Mouse (Mus musculus): ENCODE data around the gene Nutf2. TPM values are rescaled to one million over a fixed set of nuclear protein-coding genes. Genes with fewer than 3 reads are reported as not detected.

Gene Nutf2
- polyA plus RNA-seq, 1 experiment from 2014 or later: 223 TPM

Other genes starting within 250 kb of the Nutf2 start
- gene Ctcf, start 224.0 kb upstream of the Nutf2 start, polyA plus RNA-seq (2014; fragmentation: Nextera tagmentation; extraction: Ambion mirVana): 80.9 and 82.5 TPM in 2 replicates
- 1.7 and 1.9 TPM in 2 replicates for gene Agrp, start 223.2 kb upstream of the Nutf2 start, polyA plus RNA-seq (2014; fragmentation: Nextera tagmentation; extraction: Ambion mirVana)
- gene Carmil2, start 174.3 kb upstream of the Nutf2 start, polyA plus RNA-seq (2014; fragmentation: Nextera tagmentation; extraction: Ambion mirVana): 1.1 and 1.4 TPM in 2 replicates
- 56.4 and 58.7 TPM in 2 replicates for gene Acd, start 159.5 kb upstream of the Nutf2 start, polyA plus RNA-seq (2014; fragmentation: Nextera tagmentation; extraction: Ambion mirVana)
- gene Pard6a, start 159.4 kb upstream of the Nutf2 start, polyA plus RNA-seq (2014; fragmentation: Nextera tagmentation; extraction: Ambion mirVana): 17.8 and 18.4 TPM in 2 replicates
- gene 4933405L10Rik, start 152.9 kb upstream of the Nutf2 start, polyA plus RNA-seq (2014; fragmentation: Nextera tagmentation; extraction: Ambion mirVana): 0.42 TPM in 1 of 2 replicates, not detected in the other
- 20.7 and 20.8 TPM in 2 replicates for gene Enkd1, start 152.4 kb upstream of the Nutf2 start, polyA plus RNA-seq (2014; fragmentation: Nextera tagmentation; extraction: Ambion mirVana)
- 14.7 and 15.1 TPM in 2 replicates for gene Gfod2, start 101.9 kb upstream of the Nutf2 start, polyA plus RNA-seq (2014; fragmentation: Nextera tagmentation; extraction: Ambion mirVana)
- 10.8 and 11.2 TPM in 2 replicates for gene Ranbp10, start 33.2 kb upstream of the Nutf2 start, polyA plus RNA-seq (2014; fragmentation: Nextera tagmentation; extraction: Ambion mirVana)
- 0.52 and 3.4 TPM in 2 replicates for gene Tsnaxip1, start 32.8 kb upstream of the Nutf2 start, polyA plus RNA-seq (2014; fragmentation: Nextera tagmentation; extraction: Ambion mirVana)
- gene Cenpt, start 7.3 kb upstream of the Nutf2 start, polyA plus RNA-seq (2014; fragmentation: Nextera tagmentation; extraction: Ambion mirVana): 35.0 and 35.8 TPM in 2 replicates
- 59.6 and 61.8 TPM in 2 replicates for gene Thap11, start 5.4 kb upstream of the Nutf2 start, polyA plus RNA-seq (2014; fragmentation: Nextera tagmentation; extraction: Ambion mirVana)
- 35.8 and 42.0 TPM in 2 replicates for gene Edc4, start 20.3 kb downstream of the Nutf2 start, polyA plus RNA-seq (2014; fragmentation: Nextera tagmentation; extraction: Ambion mirVana)
- gene Nrn1l, start 33.0 kb downstream of the Nutf2 start, polyA plus RNA-seq (2014; fragmentation: Nextera tagmentation; extraction: Ambion mirVana): 0.62 and 0.71 TPM in 2 replicates
- 26.1 and 34.0 TPM in 2 replicates for gene Pskh1, start 39.9 kb downstream of the Nutf2 start, polyA plus RNA-seq (2014; fragmentation: Nextera tagmentation; extraction: Ambion mirVana)
- gene Ctrl, start 73.3 kb downstream of the Nutf2 start, polyA plus RNA-seq (2014; fragmentation: Nextera tagmentation; extraction: Ambion mirVana): 0.57 and 1.1 TPM in 2 replicates
- gene Psmb10, start 77.9 kb downstream of the Nutf2 start, polyA plus RNA-seq (2014; fragmentation: Nextera tagmentation; extraction: Ambion mirVana): 35.9 and 37.3 TPM in 2 replicates
- gene Lcat, start 82.8 kb downstream of the Nutf2 start, polyA plus RNA-seq (2014; fragmentation: Nextera tagmentation; extraction: Ambion mirVana): 1.7 and 1.8 TPM in 2 replicates
- gene Slc12a4, start 105.5 kb downstream of the Nutf2 start, polyA plus RNA-seq (2014; fragmentation: Nextera tagmentation; extraction: Ambion mirVana): 42.8 and 43.9 TPM in 2 replicates
- not detected in 2 replicates for gene Dpep3, start 118.8 kb downstream of the Nutf2 start, polyA plus RNA-seq (2014; fragmentation: Nextera tagmentation; extraction: Ambion mirVana)
- 16.0 and 20.2 TPM in 2 replicates for gene Dus2, start 130.8 kb downstream of the Nutf2 start, polyA plus RNA-seq (2014; fragmentation: Nextera tagmentation; extraction: Ambion mirVana)
- gene Dpep2nb, start 145.4 kb downstream of the Nutf2 start, polyA plus RNA-seq (2014; fragmentation: Nextera tagmentation; extraction: Ambion mirVana): not detected in 2 replicates
- gene Ddx28, start 151.3 kb downstream of the Nutf2 start, polyA plus RNA-seq (2014; fragmentation: Nextera tagmentation; extraction: Ambion mirVana): 14.7 and 15.8 TPM in 2 replicates
- 7.2 and 7.3 TPM in 2 replicates for gene Nfatc3, start 198.3 kb downstream of the Nutf2 start, polyA plus RNA-seq (2014; fragmentation: Nextera tagmentation; extraction: Ambion mirVana)

All from embryonic facial prominence, embryonic 14.5 days (tissue).